Mouse (Mus musculus) midbrain, embryonic 11.5 days (tissue): ENCODE data around the gene Pstpip1. TPM values are rescaled to one million over a fixed set of nuclear protein-coding genes. Genes with fewer than 3 reads are reported as not detected.

ENCODE experiments used
- ATAC-seq: fragments of 200-750 bp; cut with Nextera tagmentation; 2 replicates; pipeline ENCODE4 v1.8.0; 2017; ENCODE audit warnings: moderate TSS enrichment, moderate library complexity; ENCODE audit not compliant: low FRiP score
- DNase-seq: peaks from one replicate; pipeline ENCODE4 v3.0.0; 2015; ENCODE audit warnings: low spot score; ENCODE audit errors: missing footprints
- H3K27ac ChIP-seq: fragments of 300-500 bp; sonication (generic); 2 replicates; pipeline ENCODE4 v1.5.1; 2014; ENCODE audit warnings: low read depth, low read length
- H3K27me3 ChIP-seq: fragments of 300-500 bp; sonication (generic); 2 replicates; pipeline ENCODE4 v1.6.1; 2014; ENCODE audit warnings: mild to moderate bottlenecking, low read length, moderate library complexity, mixed read lengths; ENCODE audit not compliant: control insufficient read depth, insufficient read depth
- H3K36me3 ChIP-seq: fragments of 300-500 bp; sonication (generic); 2 replicates; pipeline ENCODE4 v1.6.1; 2014; ENCODE audit warnings: mild to moderate bottlenecking, low read length, moderate library complexity, mixed read lengths; ENCODE audit not compliant: control insufficient read depth, insufficient read depth
- H3K4me1 ChIP-seq: fragments of 300-500 bp; sonication (generic); 2 replicates; pipeline ENCODE4 v1.6.1; 2014; ENCODE audit warnings: low read length; ENCODE audit not compliant: control insufficient read depth, insufficient read depth
- H3K4me2 ChIP-seq: fragments of 300-500 bp; sonication (generic); 2 replicates; pipeline ENCODE4 v1.6.1; 2014; ENCODE audit warnings: mild to moderate bottlenecking, moderate library complexity
- H3K4me3 ChIP-seq: fragments of 300-500 bp; sonication (generic); 2 replicates; pipeline ENCODE4 v1.5.1; 2014; ENCODE audit warnings: low read depth, low read length
- H3K9ac ChIP-seq: fragments of 300-500 bp; sonication (generic); 2 replicates; pipeline ENCODE4 v1.6.1; 2014; ENCODE audit warnings: low read length
- H3K9me3 ChIP-seq: fragments of 300-500 bp; sonication (generic); 2 replicates; pipeline ENCODE4 v1.6.1; 2016; ENCODE audit warnings: low read length; ENCODE audit not compliant: control insufficient read depth
- WGBS: fragments of 180-500 bp; shearing (Covaris S2); extraction: QIAGEN DNeasy Blood & Tissue Kit; methylation state at CpG from one replicate; pipeline ENCODE4 v1.1.7; 2014; 5-methylcytosine and 5-hydroxymethylcytosine counted together
- polyA plus RNA-seq: library from polyadenylated mRNA; unstranded; fragments of >200 nt; fragmentation: Nextera tagmentation; extraction: Ambion mirVana; gene quantifications from 2 replicates; pipeline ENCODE4 v1.2.1, GENCODE M21; 2014

Pstpip1 gene
- polyA plus RNA-seq, 1 experiment from 2014 or later, result 0.33 TPM

DNA sequence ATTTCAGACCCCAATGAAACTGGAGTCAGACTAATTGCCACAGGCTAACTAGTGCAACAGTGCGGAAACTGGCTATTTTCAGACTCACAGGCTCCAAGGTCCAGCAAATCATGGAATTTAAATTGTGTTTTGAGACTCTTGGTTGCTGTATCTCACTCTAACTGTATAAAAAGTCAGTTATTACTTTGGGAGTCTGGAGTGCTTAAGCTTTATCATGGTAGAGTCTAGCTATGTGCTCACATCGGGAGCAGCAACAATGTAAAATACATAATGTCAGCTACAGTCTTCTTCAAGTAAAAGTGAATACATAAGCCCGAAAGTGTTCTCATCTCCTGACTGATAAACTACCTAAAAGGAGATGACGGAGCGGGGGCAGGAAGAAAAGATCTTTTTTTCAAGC, 64.8 kb downstream of the Pstpip1 start:
- H3K4me1 ChIP-seq, result peaks cover 6% of the 10 kb centered on the region; the same call in 1 of the 2 replicates

DNA sequence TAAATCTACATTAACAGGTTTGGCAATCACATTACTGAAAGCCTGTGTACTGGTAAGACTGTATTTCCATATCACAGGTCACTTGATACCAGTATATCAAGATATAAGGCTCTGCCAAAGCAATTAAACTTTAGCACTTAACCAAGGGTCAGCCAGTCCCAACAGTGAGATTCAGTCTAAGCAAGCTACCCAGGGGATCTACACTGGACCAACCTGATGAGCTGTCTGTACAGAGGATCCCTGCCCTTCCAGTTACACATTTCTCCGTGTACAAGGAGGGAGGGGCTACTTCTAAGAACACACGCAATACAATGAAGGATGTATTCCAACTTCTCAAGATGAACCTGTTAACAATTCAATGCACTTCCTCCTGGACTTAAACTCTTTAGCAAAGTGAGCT, 68.3 kb downstream of the Pstpip1 start:
- H3K27me3 ChIP-seq, result no peaks in the 10 kb centered on the region
- H3K4me1 ChIP-seq, result peaks cover 11% of the 10 kb centered on the region; the same call in 1 of the 2 replicates
- H3K4me3 ChIP-seq, result no peak overlapping the region
- no peak overlapping the region for H3K9ac ChIP-seq
- H3K27ac ChIP-seq, result no peak overlapping the region
- ATAC-seq (no peak), DNase-seq (no peak)
- H3K36me3 ChIP-seq, result no peaks in the 10 kb centered on the region
- WGBS, result 73% methylated on average over 2 of the region's 2 CpGs
- no peaks in the 10 kb centered on the region for H3K9me3 ChIP-seq
- H3K4me2 ChIP-seq, result no peak overlapping the region

More for the DNA sequence above, 64.8 kb downstream of the Pstpip1 start:
- H3K27me3 ChIP-seq, result no peaks in the 10 kb centered on the region
- H3K4me2 ChIP-seq, result no peak overlapping the region
- H3K9ac ChIP-seq, result no peak overlapping the region
- no peak overlapping the region for H3K27ac ChIP-seq
- no peak overlapping the region for H3K4me3 ChIP-seq
- ATAC-seq, result no peak
- H3K9me3 ChIP-seq, result no peaks in the 10 kb centered on the region
- WGBS, result 97% methylated on average over 5 of the region's 5 CpGs
- no peaks in the 10 kb centered on the region for H3K36me3 ChIP-seq
- peak; percentile 81 for DNase-seq

- Histone ChIP-seq H3K4me2 (peak overlapping the region; percentile 60), H3K36me3 (no peaks in the 10 kb centered on the region), H3K4me3 (peak overlapping the region; percentile 98), H3K27ac (no peak overlapping the region), H3K27me3 (no peaks in the 10 kb centered on the region), H3K4me1 (peaks cover 11% of the 10 kb centered on the region; the same call in 1 of the 2 replicates), H3K9ac (peak overlapping the region; percentile 100), H3K9me3 (no peaks in the 10 kb centered on the region)
- DNase-seq, result no peak
- no peak for ATAC-seq
- 16% methylated on average over 2 of the region's 2 CpGs for WGBS
Observed at GRCm38 (mm10) chr9:56159456-56159855, 69.7 kb downstream of the Pstpip1 start.

DNA sequence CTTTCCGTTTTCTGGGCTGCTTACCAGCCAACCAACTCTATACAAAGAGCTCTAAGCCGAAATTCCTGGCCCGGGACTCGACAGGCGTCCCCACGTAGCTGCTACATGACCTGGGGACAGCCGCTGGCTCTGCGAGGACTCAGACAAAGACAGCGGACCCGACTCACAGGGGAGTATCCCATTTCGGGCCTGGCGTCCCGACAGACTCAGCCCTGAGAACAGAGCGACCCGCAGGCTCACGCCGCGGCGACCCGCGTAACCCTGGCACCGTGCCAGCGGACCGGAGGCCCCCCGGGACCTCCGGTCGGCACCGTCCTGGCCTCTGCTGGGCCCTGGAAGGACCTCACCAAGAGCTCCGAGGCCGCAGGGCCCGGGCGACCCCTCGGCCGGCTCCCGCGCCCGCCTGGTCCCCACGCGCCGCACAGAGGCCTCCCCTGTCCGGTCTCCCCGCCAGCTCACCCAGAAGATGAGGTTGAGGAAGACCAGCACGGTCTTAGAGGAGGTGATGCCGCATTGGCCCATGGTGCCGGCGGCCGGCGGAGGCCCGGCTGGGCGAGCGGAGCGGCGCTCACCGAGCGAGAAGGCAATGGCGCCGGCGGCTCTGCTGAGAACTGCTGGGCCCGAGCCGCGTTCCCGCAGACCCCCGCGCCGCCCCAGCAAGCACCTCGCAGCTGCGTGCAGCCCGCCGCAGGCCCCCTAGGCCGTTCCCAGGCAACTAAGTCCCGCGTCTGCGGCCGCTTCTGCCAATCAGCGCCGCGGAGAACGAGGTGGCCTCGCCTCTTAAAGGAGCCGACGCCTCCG, 70.8 kb downstream of the Pstpip1 start:
- Histone ChIP-seq H3K4me2 (peak overlapping the region; percentile 60), H3K9me3 (no peaks in the 10 kb centered on the region), H3K36me3 (no peaks in the 10 kb centered on the region), H3K27ac (peak overlapping the region; percentile 89), H3K27me3 (no peaks in the 10 kb centered on the region), H3K4me1 (peaks cover 11% of the 10 kb centered on the region; the same call in 1 of the 2 replicates), H3K4me3 (peak overlapping the region; percentile 98), H3K9ac (peak overlapping the region; percentile 100)
- ATAC-seq (peak; percentile 97), DNase-seq (peak; percentile 98)
- WGBS, result under 1% methylated on average over 82 of the region's 82 CpGs

DNA sequence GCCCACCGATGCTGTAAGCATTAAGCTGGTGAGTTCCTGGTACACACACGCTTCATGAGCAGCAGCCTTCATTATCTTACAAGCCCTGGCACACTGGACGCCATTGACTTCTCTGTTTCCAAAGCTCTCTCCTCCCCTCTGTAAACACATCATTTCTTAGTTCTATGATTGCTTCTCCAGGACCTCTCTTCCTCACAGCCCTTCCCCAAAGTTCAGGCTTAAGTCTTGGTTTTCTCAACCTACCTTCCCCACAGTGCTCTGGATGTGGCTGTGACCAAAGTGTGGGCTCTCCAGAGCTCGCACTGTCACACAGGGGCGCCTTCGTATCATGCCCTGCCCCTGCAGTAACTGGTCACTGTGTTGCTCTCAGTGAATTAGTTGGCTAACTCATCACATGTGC, 75.6 kb downstream of the Pstpip1 start, which contains the start of gene Tspan3:
TSS of gene Tspan3 (minus strand) at position 101 of the 400 bp plus-strand sequence.
- Histone ChIP-seq H3K27ac (no peak within 1 kb of the TSS), H3K4me2 (no peak within 1 kb of the TSS)

DNA sequence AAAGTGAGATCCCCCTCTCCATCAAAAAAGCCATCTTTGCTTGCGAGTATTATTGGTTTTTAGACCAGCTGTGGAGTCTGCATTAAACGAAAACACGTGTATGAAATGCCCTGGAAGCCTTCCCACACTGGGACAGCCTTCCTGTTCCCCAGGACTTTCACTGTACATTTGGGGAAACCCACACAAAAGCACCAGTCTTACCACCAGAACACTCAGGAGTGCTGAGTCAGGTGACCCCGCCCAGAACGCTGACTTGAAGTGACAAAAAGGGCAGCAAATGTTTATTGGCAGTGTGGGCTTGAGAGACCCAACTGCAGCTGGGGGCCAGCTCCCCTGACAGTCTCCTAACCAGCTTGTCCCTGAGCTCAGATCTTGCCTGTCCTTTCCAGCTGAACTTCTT, 76.4 kb downstream of the Pstpip1 start:
- Histone ChIP-seq H3K9me3 (no peaks in the 10 kb centered on the region; the same call in 1 of the 2 replicates), H3K4me1 (peaks cover 8% of the 10 kb centered on the region; the same call in 1 of the 2 replicates), H3K4me3 (no peak overlapping the region), H3K27ac (no peak overlapping the region), H3K27me3 (no peaks in the 10 kb centered on the region), H3K4me2 (no peak overlapping the region), H3K36me3 (no peaks in the 10 kb centered on the region), H3K9ac (no peak overlapping the region)
- DNase-seq (peak; percentile 81), ATAC-seq (no peak)
- 71% methylated on average over 5 of the region's 5 CpGs for WGBS

More for the DNA sequence above, 75.6 kb downstream of the Pstpip1 start, which contains the start of gene Tspan3:
- Histone ChIP-seq H3K9ac (no peak within 1 kb of the TSS), H3K4me1 (peaks cover 9% of the 10 kb centered on the region; the same call in 1 of the 2 replicates), H3K4me3 (no peak within 1 kb of the TSS), H3K36me3 (no peaks in the 10 kb centered on the region), H3K27me3 (no peaks in the 10 kb centered on the region), H3K9me3 (no peaks in the 10 kb centered on the region; the same call in 1 of the 2 replicates)
- no peak for ATAC-seq
- 93% methylated on average over 6 of the region's 6 CpGs for WGBS
- DNase-seq, result peak; percentile 64

- no peaks in the 10 kb centered on the region; the same call in 1 of the 2 replicates for H3K9me3 ChIP-seq
Observed at GRCm38 (mm10) chr9:56167690-56168089, 77.9 kb downstream of the Pstpip1 start.

DNA sequence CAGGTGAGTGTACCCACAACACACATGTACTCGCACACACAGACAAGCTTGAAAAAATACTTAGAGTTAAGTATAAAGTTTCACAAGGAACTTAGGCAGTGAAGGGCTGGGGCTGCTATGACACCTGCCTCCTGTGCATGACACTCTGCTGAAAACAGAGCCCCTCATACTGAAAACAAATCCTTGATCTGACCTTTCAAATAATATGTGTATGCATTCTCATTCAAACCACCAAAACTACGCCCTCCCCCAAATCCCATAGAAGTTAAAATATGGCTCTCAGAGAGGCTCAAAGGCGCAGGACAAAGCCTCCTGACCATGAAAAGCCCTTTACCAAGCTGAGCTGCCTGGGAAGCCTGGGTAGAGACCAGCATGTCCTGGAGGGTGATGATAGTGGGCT, 85.6 kb downstream of the Pstpip1 start:
- 81% methylated on average over 3 of the region's 3 CpGs for WGBS
- Histone ChIP-seq H3K27me3 (no peaks in the 10 kb centered on the region), H3K9me3 (no peaks in the 10 kb centered on the region), H3K27ac (no peak overlapping the region), H3K4me1 (no peaks in the 10 kb centered on the region), H3K4me3 (no peak overlapping the region), H3K4me2 (no peak overlapping the region), H3K9ac (no peak overlapping the region), H3K36me3 (no peaks in the 10 kb centered on the region)
- no peak for ATAC-seq
- peak; percentile 56 for DNase-seq

More at GRCm38 (mm10) chr9:56167690-56168089, 77.9 kb downstream of the Pstpip1 start:
- no peaks in the 10 kb centered on the region for H3K36me3 ChIP-seq
- no peak overlapping the region for H3K27ac ChIP-seq
- WGBS, result 16% methylated on average over 6 of the region's 6 CpGs
- 0 out of 2 replicates have a peak, but pooled peaks have one; percentile 48 for ATAC-seq
- H3K27me3 ChIP-seq, result no peaks in the 10 kb centered on the region
- DNase-seq, result no peak
- peaks cover 4% of the 10 kb centered on the region; the same call in 1 of the 2 replicates for H3K4me1 ChIP-seq
- H3K9ac ChIP-seq, result no peak overlapping the region
- no peak overlapping the region for H3K4me3 ChIP-seq
- H3K4me2 ChIP-seq, result no peak overlapping the region

GRCm38 (mm10) chr9:56177354-56177753, 87.6 kb downstream of the Pstpip1 start:
- Histone ChIP-seq H3K9me3 (no peaks in the 10 kb centered on the region), H3K36me3 (no peaks in the 10 kb centered on the region), H3K4me2 (no peak overlapping the region), H3K9ac (no peak overlapping the region), H3K27ac (no peak overlapping the region), H3K4me1 (no peaks in the 10 kb centered on the region), H3K27me3 (no peaks in the 10 kb centered on the region), H3K4me3 (no peak overlapping the region)
- ATAC-seq, result no peak
- peak; percentile 14 for DNase-seq
- WGBS, result 83% methylated on average over 4 of the region's 4 CpGs
